Mouse (Mus musculus): ENCODE measurements around the gene Slc6a3.
A peak's percentile ranks its signal among the peaks of the same experiment; 100 is the strongest.

The Slc6a3 gene

GRCm38 (mm10) chr13:73591488-73591887 lies 54.9 kb downstream of the Slc6a3 start:
- no peak for DNase-seq (ENCODE audit: low spot score in 2 of 2)

- DNase-seq (ENCODE audit: low spot score in 2 of 2), result no peak
These were observed 56.0 kb downstream of the Slc6a3 start for GRCm38 (mm10) chr13:73592546-73592945.

- no peak for DNase-seq (ENCODE audit: low spot score in 2 of 2)
These were observed 59.7 kb downstream of the Slc6a3 start for GRCm38 (mm10) chr13:73596276-73596675.

GRCm38 (mm10) chr13:73600217-73600616 lies 63.7 kb downstream of the Slc6a3 start:
- DNase-seq (ENCODE audit: low spot score in 2 of 2), result no peak

- no peak for DNase-seq (ENCODE audit: low spot score in 2 of 2)
These were observed 66.5 kb downstream of the Slc6a3 start for GRCm38 (mm10) chr13:73603046-73603445.

GRCm38 (mm10) chr13:73603522-73604155 lies 67.1 kb downstream of the Slc6a3 start, which contains the start of gene Clptm1l:
Clptm1l (plus strand) TSS chr13:73604006.
- DNase-seq (ENCODE audit: low spot score in 2 of 2), result peak; percentile 93 to 97

- DNase-seq (ENCODE audit: low spot score in 2 of 2), result no peak
These were observed 67.8 kb downstream of the Slc6a3 start for GRCm38 (mm10) chr13:73604156-73604957.

GRCm38 (mm10) chr13:73618406-73618805 lies 81.9 kb downstream of the Slc6a3 start:
- DNase-seq (ENCODE audit: low spot score in 2 of 2), result no peak

- no peak for DNase-seq (ENCODE audit: low spot score in 2 of 2)
These were observed 84.1 kb downstream of the Slc6a3 start for GRCm38 (mm10) chr13:73620637-73621036.

- no peak for DNase-seq (ENCODE audit: low spot score in 2 of 2)
These were observed 89.8 kb downstream of the Slc6a3 start for GRCm38 (mm10) chr13:73626410-73626744.

GRCm38 (mm10) chr13:73626745-73627549 lies 90.4 kb downstream of the Slc6a3 start, which contains the start of gene Tert:
Tert (plus strand) TSS chr13:73626911.
- DNase-seq (ENCODE audit: low spot score in 2 of 2), result peak; percentile 42 to 71

Data from spleen, postnatal 4 days (tissue).